Mouse (Mus musculus) thymus, adult 18-20 months (tissue): ENCODE measurements around the gene Rln3.

Experiments
- DNase-seq, 2 experiments: peaks; one replicate each; pipeline ENCODE4 v3.0.0; 2022; ENCODE audit warnings: mixed read lengths in 2 of 2

The Rln3 gene

DNA sequence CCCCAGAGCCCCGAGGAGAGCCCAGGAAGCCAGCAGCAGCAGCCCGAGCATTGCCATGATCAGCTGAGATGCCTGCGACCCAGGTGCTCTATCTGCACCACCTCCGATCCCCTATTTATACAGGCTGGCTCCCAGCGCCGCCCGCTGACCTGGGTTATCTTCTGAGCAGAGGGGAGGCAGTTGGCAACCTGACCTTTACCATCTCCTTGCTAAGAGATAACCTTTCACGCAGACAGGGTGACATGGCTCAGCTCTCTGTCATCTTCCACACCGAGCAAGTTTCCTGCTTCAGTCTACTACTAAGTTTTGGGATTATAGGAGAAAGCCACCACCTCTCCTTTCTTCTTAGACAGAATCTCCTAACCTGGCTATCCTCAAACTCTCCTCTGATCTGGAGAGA is at the start of gene Rln3:
TSS of gene Rln3 (minus strand) at position 101 of the 400 bp plus-strand sequence.
- no peak for DNase-seq

DNA sequence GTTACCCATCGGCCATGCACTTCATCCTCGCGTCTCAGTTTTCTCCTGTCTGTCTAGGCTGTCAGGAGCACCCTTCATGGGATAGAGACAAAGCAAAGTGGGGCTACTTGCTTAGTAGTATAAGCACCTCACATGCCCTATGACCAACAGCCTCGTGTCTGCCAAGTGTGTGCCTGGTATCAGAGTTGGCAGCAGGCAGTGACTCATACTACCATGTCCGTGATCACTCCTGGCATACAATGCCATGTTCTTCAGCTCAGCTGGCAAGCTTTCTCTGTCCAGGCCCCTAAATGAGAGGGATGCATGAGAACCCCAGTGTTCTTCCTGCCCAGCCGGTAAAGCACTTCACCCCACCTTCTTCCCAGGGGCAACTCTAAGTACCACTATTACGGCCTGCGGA is 45.8 kb upstream of the Rln3 start:
- no peak for DNase-seq

DNA sequence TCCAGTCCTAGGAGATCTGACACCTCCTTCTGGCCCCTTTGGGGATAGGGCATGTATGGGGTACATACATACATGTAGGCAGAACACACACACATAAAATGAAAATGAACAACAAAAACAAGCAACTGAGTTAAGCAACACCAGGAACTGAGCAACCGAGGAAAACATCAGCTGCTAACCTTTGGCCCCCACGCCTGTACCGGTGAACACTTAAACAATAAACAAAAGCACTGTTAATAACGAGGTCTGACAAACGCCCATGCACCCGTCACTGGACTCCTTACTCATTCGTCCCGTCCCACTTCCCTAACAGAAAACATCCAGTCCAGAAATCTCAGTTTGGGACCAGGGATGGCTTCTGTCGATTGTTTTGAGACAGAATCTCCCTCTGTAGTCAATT is 44.5 kb upstream of the Rln3 start:
- DNase-seq = no peak

DNA sequence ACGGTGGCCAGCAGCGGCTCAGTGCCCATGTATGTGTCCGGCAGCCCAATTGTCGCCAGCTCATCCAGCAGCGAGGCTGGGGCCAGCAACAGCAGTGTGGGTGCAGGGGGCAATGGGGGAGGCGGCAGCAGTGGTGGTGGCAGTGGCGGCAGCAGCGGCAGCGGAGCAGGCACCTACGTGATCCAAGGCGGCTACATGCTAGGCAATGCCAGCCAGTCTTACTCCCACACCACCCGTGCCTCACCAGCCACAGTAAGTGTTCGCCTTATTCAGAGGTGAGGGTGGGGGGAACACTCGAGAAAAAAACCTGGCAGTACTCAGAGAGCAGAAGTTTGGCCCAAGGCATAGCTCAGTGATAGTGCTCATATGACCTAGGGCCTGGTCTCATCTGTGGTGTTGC is 43.0 kb upstream of the Rln3 start:
- no peak for DNase-seq

DNA sequence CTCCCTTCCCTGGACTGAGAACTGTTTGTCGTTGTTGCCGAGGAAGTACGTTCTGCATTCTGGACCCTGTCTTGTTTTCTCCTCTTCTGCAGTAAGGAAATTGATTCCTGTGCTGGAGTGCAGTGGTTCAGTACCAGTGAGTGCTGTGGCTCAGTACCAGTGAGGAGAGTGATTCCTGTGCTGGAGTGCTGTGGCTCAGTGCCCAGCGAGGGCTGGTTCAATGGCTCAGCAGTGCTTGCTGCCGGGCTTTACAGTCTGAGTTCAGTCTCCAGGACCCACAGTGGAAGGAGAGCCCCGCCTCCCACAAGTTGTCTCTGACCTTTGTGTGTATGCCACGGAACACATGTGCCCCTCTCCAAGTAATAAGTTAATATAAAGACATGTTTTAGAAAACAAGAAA is 42.4 kb upstream of the Rln3 start:
- DNase-seq = no peak

DNA sequence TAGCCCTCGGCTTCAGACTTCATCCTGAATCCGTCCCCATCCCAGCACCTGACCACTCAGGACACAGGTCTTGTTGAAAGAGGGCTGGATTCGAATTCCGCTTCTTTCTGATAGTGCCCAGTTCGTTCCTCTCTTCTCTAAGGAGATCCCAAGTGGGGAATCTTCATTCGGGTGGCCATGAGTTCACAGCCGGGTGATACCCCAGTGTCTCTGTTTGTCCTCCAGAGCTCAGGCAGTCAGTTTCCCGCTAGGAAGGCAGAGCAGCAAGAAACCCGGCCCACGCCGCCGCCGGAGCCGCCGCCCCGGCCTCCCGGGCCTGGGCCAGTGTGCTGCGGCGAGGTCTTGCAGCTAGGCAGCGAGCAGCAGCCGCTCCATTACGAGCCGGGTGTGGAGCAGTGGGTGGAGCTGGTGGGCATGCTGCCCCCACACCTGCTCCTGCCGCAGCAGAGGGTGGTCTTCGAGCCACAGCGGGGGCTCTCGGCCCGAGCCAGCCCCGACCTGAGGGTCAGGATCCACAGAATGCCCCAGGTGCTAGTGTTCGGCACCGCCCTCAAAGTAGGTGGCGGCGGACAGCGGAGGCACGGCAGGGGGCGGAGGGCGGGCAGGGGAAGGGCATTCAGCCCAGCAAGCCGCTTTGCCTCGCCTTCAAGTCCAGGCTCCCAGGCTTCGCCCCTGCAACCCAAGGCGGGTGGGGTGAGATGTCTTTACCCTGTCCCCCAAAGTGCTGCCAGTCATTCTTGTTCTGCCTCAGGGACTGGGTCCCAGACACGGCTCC is 39.7 kb upstream of the Rln3 start:
- DNase-seq = no peak

DNA sequence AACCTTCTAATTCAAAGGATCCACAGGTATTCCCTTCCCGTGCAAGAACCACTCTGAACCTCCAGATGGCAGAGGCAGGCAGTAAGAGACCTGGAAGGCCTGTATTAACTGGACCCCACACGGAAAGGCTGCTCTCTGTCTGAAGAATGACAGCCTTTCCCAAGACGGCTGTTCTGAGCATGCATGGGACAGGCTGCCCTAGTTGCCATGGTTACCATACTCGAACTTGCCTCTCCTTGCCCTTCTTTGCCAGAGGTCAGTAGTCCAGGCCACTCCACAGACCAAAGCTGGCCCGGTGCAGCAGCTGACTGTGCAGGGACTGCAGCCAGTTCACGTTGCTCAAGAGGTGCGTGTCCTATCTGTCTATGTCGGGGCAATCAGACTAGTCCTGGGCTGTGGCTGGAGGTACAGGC is 39.0 kb upstream of the Rln3 start:
- no peak for DNase-seq

DNA sequence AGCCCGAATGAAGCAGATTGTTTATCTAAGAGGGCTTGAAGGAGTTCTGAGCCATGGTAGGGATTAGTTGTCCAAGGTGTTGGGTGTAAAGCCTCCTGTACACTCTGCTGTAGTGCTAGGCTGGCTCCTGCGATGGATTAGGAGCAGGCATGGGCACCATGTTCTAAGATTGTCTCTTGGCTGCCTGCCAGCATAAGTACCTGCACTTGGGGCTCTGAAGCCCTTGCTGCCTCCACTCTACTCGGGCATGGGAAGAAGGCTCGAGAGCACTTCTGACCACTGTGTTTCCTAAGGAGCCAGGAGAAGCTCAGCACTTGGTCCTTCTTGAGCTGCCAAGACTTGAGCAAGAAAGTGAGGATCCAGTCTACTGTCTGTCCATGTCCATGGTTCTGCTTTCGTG is 34.4 kb upstream of the Rln3 start:
- no peak for DNase-seq

DNA sequence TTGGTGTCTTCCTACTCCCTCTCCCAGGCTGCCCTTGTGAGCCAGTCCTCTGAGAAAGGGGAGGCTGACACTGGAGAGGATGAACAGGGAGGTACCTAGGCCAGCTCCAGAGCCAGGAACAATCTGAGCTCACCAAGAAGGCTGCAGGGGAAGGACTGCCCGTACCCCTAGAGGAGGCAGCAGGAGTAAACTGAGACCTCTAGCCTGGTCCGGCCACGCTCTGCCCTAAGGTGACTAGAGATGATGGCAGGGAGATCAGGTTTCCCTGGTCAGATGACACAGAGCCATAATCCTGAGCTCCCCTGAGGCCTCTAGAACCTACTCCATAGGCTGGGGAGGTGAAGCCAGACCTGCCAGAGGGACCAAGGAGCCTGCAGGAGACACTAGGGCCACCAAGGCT is 32.0 kb upstream of the Rln3 start:
- no peak for DNase-seq

DNA sequence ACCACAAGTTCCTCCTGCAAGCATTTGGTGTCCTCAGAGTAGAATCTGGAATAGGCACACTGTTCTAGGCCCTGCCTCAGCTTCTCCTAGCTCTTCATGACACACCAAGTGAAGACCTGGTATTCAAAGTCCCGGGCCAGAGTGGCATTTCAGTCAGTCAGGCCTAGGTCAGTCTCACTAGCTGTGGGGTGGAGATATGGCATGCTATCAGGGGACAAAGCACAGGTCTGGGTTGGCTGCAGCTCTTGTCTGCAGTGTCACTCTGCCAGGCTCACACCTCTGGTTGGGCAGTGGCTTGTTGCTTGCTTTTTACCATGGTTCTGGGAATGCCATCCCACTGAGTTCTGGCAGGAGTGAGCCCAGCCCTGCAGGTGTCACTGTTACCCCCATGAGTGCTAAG is 31.6 kb upstream of the Rln3 start:
- no peak for DNase-seq

DNA sequence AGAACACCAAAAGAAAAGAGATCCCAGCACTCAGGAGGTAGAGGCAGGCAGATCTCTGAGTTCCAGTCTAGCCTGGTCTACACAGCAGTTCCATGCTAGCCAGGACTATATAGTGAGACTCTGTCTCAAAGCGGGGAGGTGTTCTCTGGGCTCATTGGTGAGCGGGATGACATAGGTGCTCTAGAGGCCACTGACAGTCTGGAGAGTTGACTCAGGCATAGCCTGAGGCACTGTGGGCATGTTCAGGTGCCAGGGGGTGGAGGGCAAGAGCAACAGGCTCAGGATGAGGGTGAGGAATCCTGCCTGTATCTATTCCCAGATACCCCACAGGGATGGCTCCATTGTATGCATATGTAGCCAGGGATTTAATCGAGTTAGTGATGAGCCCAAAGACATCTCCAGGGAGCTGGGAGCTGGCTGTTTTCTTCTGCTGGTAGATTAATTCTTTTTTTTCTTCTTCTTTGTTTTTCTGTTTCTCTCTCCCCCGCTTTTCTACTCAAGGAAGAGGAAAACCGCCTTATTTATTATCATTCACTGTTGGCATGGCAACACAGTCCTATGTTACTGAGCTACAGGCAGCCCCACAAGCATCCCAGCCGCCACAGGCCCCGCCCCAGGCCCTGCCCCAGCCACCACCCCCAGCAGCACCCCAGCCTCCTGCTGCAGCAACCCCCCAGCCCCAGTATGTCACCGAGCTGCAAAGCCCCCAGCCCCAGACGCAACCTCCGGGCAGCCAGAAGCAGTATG is 28.6 kb upstream of the Rln3 start:
- no peak for DNase-seq

DNA sequence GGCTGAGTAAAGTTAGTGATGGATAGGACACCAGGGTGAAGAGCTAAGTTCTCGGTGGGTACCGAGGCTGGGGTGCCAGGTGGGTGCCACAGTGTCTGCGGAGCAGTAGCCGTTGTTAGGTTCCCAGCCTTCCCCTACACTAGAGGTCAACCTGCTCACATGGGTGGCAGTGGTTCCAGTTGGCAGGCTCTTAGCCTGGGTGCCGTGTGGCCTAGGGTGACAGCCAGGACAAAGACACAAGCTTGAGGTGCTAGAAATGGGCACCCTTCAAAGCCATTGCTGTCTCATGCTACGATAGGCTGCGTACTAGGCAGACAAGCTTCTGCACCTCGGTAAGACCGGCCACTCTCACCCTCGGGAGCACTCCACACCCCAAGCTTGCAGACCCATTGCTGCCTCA is 27.5 kb upstream of the Rln3 start:
- no peak for DNase-seq

DNA sequence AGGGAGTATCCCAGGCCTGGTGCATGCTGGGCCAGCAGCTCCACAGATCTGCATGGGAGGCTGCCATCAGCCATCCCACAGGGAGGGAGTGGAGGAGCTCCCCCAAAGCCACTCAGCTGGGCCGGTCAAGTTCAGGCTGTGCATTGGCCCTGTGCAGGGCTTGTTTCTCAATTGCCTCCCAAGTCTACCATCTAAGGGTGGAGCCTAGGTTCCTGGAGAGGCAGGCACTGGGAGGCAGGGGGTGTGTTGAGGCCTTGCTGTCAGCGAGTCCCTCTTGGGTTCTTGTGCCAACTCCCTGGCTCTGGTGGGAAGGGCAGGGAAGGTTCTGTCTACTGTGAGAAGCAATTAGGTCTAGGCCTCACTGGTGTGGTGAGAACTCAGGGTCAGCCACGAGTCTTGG is 27.1 kb upstream of the Rln3 start:
- no peak for DNase-seq

DNA sequence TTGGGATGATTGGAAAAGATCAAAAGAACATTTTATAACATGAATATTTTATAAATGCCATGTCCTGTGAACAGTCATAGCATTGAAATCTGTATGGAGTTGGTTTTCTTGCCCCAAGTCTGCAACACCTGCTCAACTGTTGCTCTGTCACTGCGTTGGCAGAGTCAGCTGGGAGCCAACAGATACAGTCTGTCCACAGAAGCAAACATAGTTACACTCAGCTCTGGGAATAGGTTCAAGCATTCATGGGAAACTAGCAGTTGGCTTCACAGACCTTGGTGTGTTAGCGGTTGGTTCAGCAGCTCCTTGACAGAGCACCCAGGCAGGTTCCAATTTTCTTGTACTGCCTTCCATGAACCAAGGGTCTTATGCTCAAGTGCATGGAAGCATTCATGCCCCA is 25.9 kb upstream of the Rln3 start:
- DNase-seq = no peak

DNA sequence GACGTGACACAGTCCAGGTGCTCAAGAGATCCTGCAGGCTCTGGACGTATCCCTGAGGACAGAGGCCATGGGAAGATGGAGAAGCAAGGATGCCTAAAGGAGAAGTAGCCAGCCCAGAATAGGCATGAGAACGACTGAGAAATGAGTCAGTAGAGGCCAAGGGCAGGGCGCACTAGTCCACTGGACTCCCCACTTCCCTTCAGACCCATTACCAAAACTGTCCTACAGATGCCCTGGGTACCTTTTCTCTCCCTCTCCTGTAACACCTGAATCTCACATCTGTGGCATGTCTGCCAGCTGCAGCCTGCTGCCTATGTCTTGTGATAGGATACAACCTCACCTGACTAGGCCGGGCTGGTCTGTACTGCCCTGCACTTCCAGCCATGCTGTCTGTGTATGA is 25.4 kb upstream of the Rln3 start:
- no peak for DNase-seq

DNA sequence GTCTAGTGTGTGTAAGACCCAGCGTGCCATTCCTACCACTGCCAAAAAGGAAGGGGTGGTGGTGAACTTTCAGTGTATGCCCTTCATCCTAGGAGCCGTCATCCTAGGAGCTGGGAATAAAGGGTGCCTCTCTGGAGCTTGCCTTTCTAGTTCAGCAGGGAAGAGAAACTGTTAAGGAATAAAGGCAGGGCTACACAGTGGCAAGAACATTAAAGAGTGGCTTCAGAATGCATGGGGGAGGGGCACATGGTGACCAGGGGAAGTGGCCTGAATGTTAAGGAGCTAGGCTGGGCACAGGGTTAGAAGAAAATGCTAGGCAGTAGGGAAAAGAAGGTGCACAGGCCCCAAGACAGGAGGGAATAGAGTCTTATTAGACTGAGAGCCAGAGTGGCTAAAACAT is 24.9 kb upstream of the Rln3 start:
- no peak for DNase-seq

DNA sequence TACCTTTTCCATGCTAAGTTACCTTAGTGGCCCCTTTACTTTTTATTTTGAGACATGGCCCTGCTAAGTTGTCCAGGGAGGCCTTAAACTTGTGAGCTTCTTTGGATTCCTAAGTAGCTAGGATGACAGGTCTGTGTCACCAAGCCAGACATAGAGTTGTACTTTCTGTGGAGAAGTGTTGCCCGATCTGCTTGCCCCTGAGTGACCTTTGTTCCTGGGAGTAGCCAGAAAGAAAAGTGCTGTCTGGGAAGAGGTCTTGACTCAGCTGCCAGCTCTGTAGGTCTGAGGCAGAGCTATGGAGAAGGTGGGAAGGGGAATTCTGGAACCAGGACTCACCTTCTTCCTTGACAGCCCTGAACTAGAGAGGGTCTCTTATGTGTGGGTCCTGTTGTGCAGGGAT is 24.4 kb upstream of the Rln3 start:
- no peak for DNase-seq

DNA sequence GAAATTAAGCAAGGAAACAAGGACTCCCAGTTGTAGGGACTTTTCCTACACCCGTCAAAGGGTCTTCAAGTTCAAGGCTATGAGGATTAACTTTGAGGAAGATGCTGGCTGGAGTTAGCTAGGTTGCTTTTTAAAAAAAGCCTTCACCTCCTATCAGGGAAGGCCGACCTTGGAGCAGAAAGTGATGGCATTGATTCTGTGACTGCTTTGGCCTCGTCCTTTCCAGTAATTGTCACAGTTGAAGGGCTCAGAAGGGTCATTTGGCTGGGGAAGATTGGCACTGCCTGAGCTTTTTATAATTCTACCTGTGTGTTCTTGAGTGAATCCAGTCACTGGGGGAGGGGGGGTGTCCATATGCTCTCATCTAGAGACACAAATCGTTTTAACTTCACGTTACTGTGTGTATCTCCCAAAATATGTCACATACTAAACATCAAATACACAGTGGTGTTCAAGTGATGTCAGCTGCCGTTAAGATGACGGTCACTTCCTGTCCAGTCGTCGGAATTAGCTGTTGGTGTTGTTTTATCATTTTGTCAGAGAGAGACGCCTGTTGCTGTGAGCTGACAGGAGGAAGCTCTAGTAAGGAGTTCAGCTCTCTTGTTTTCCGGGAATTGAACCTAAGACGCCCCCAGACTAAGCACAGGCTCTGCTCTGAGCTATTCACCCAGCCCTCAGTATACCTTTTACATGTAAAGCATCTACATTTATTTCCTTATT is 23.7 kb upstream of the Rln3 start:
- no peak for DNase-seq

DNA sequence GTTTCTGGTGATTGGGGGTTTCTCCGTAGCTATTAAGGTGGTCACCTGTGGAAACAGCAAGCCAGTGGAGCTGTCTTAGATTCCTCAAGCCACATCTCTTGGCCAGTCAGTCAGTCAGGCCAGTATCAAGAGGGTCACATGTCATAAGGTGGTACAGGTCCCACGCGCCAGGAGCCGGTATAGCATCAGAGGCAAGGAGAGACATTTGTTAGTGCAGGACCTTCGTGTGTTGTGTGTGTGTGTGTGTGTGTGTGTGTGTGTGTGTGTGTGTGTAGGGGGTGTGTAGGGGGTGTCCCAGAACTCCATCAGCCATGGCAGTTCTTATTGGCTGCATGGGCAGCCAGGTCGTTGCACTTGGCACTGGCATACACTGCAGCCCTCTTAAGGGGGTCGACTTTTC is 23.1 kb upstream of the Rln3 start:
- no peak for DNase-seq

DNA sequence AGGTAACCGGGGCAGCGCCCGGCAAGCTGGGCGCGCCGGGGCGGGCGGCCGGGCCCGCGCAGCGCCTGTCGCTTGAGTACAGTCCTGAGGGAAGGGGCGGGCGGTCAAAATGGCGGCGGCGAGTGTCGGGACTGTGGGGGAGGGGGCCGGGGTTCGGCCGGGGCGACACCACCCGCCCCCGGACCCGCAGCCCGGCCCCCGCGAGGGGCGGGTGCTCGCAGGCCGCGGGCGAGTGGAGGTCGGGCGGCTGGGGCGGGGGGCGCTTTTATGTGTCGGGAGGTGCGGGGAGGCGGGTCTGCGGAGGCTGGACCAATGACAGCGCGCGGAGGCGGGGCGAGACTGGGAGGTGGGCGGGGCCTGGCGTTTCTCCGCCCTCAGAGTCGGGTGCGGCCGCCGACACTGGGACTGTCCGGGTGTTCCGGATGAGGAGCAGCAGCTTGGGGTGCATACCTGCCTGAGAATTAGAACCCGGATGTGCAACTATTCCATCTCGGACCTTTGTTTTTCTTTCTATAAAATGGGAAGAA is 22.3 kb upstream of the Rln3 start:
- peak; percentile 94 to 95 for DNase-seq

DNA sequence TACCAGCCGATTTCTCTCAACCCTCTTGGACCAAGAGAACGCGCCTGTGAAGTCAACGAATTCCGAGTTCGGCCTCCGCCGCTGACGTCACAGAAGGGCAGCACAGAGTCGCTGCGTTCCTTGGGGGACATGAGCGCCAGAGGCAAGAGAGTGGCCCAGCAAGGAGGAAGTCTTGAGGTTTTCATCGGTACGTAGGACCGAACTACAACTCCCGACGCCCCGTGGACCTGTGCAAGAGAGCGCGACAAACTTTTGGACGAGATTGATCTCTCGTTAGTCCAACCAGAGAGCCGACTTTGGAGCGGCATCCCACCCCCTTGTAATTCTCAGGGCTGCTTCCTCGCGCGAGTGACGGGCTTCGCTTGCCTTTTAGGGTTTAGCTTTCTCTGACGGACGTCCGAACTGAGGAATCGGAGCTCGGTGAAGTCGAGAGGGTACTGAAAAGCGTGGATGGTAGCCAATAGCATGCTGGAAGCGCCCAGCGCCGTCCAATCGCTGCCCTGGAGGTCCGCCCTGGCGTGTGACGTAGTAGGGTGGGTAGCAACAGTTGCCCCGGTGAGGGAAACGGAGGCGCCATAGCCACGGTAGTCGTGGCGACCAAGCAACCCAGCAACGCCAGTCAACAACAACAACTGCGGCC is 21.6 kb upstream of the Rln3 start, which contains the start of gene Rfx1:
TSS of gene Rfx1 (plus strand) at position 544 of the 640 bp plus-strand sequence.
- peak; percentile 99 to 100 for DNase-seq

DNA sequence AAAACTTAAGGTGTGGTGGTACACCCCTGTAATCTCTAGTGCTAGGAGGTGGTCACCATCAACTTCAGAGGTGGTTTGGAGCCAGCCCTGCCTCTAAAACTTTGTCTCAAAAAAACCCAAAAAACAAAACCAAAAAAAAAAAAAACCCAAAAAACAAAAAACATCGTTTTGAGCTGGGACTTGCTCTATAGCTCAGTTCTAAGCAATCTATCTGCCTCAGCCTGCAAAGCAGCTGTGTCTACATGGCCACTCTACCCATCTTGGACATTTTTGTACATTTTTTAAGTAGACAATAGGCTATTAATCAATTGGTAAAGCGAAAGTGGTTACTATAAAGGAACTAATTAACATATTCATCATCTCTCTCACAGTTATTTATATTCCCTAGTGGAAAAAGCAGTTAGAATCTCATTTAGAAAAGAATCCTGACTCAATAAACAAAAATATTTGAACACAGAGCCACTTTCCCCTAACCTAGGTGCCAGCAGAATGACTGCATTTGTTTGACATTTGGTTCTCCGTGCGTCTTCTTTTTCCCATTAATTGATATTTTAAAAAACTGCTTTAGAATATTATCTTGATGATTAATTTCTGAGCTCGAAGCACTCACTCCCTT is 20.8 kb upstream of the Rln3 start:
- no peak for DNase-seq

DNA sequence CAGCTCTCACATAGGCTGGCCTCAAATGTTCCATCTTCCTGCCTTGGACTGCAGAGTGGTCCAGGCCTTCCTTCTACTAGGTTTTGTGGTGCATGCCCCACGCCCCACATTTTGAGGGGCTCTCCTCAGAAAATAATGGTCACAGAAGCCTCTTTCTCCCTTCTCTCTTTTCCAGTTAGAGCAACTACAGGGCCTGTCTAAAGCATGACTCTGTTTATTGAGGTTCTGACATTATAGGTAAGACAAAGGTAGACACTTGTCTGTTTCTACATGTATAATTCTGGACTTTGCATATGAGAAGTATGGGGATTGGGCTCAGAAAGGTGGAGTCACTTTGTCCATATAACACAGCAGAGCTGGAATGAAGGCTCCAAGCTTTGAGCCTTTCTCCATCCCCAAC is 20.2 kb upstream of the Rln3 start, which contains the start of gene Gm10643:
TSS of gene Gm10643 (minus strand) at position 101 of the 400 bp plus-strand sequence.
- DNase-seq = no peak
